Mouse (Mus musculus) heart, embryonic 12.5 days (tissue): ENCODE measurements around the gene Heatr6. TPM values are rescaled to one million over a fixed set of nuclear protein-coding genes. Genes with fewer than 3 reads are reported as not detected.

Source experiments
- ATAC-seq: fragments of 200-750 bp; cut with Nextera tagmentation; 2 replicates; pipeline ENCODE4 v1.8.0; 2017; ENCODE audit warnings: moderate TSS enrichment, moderate library complexity; ENCODE audit not compliant: insufficient number of reproducible peaks, low FRiP score
- H3K27ac ChIP-seq: fragments of 300-500 bp; sonication (generic); 2 replicates; pipeline ENCODE4 v1.5.1; 2016; ENCODE audit warnings: mild to moderate bottlenecking, moderate library complexity; ENCODE audit not compliant: poor library complexity, severe bottlenecking
- H3K27me3 ChIP-seq: fragments of 300-500 bp; sonication (generic); replicated peaks from 2 replicates; pipeline ENCODE4 v1.6.1; 2016; ENCODE audit warnings: mild to moderate bottlenecking, moderate library complexity
- H3K36me3 ChIP-seq: fragments of 300-500 bp; sonication (generic); 2 replicates; pipeline ENCODE4 v1.6.1; 2016; ENCODE audit warnings: mild to moderate bottlenecking, moderate library complexity
- H3K4me1 ChIP-seq: fragments of 300-500 bp; sonication (generic); replicated peaks from 2 replicates; pipeline ENCODE4 v1.6.1; 2016; ENCODE audit warnings: mild to moderate bottlenecking
- H3K4me2 ChIP-seq: fragments of 300-500 bp; sonication (generic); 2 replicates; pipeline ENCODE4 v1.6.1; 2016; ENCODE audit warnings: mild to moderate bottlenecking, moderate library complexity
- H3K4me3 ChIP-seq: fragments of 300-500 bp; sonication (generic); 2 replicates; pipeline ENCODE4 v1.5.1; 2016; ENCODE audit warnings: mild to moderate bottlenecking
- H3K9ac ChIP-seq: fragments of 300-500 bp; sonication (generic); 2 replicates; pipeline ENCODE4 v1.6.1; 2016; ENCODE audit warnings: mild to moderate bottlenecking, moderate library complexity
- H3K9me3 ChIP-seq: fragments of 300-500 bp; sonication (generic); replicated peaks from 2 replicates; pipeline ENCODE4 v1.6.1; 2016; ENCODE audit warnings: mild to moderate bottlenecking, moderate library complexity
- WGBS: fragments of 180-500 bp; shearing (Covaris S2); methylation state at CpG from one replicate; pipeline ENCODE4 v1.1.7; 2016; 5-methylcytosine and 5-hydroxymethylcytosine counted together
- polyA plus RNA-seq: library from polyadenylated mRNA; unstranded; fragments of >200 nt; fragmentation: Nextera tagmentation; extraction: Ambion mirVana; gene quantifications from 2 replicates; pipeline ENCODE4 v1.2.1, GENCODE M21; 2016

Heatr6 gene
- polyA plus RNA-seq, result 13.4 and 15.0 TPM in 2 replicates

DNA sequence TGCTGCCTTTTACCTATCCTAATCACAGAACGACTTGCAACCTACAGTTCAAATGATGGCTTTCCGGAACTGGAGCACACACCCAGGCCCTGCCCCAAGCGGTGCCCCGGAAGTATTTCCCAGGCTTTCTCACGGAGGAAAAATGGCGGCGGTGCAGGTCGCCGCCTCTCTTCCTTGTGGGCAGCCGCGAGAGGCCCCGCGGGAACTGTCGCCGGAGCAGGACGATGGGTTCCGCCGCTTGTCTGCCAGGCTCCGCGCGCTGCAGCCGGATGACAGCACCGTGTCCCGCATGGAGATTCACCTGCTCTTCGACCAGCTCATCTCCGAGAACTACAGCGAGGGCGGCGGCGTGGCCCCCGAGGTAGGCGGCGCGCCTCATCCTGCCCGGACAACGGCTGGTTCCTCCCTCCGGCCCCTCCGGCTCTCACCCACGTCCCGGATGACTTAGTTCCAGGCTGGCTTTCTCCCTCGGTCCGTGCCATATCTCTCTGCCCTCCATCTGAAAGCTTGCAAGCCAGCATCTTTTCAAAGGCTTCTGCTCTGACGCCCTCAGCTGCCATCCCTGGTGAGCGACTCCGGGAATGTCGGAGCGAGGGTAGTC lies at the start of gene Heatr6:
Heatr6 (plus strand) TSS at position 116 of the 601 bp plus-strand sequence.
- Histone ChIP-seq H3K4me1 (peaks cover 11% of the 10 kb centered on the region), H3K27me3 (peaks cover 22% of the 10 kb centered on the region), H3K9me3 (no peaks in the 10 kb centered on the region), H3K9ac (peak within 1 kb of the TSS; percentile 83), H3K27ac (peak within 1 kb of the TSS; percentile 76), H3K4me3 (peak within 1 kb of the TSS; percentile 88), H3K4me2 (peak within 1 kb of the TSS; percentile 82), H3K36me3 (peaks cover 25% of the 10 kb centered on the region)
- WGBS, result 0% methylated on average over 47 of the region's 47 CpGs
- peak; percentile 93 for ATAC-seq

DNA sequence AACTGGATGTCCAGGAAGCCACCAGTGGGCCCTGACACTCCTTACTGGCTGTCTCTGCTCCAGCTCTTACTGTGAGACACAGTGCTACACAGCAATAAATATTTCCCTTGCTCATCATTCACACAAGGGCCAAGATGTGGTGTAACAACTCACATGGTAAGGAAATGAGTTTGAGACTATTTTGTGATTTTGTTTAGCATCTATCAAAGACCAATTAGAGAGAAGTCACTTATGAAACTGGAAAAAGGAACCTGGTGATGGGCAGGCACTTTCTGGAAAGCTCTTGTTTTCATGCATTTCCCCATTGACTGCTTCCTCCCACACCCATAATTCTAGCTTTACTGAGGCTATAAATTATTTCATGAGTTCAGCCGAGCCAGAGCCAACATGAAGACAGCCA lies 49.8 kb upstream of the Heatr6 start, which contains the start of gene Wfdc17:
Wfdc17 (plus strand) TSS at position 287 of the 400 bp plus-strand sequence.
- no peak within 1 kb of the TSS for H3K4me2 ChIP-seq
- 59% methylated on average over 1 of the region's 1 CpGs for WGBS
- no peaks in the 10 kb centered on the region for H3K4me1 ChIP-seq
- H3K9me3 ChIP-seq, result no peaks in the 10 kb centered on the region
- H3K27me3 ChIP-seq, result no peaks in the 10 kb centered on the region; the same call in 1 of the 2 replicates
- H3K4me3 ChIP-seq, result no peak within 1 kb of the TSS
- ATAC-seq, result no peak
- H3K9ac ChIP-seq, result no peak within 1 kb of the TSS
- no peaks in the 10 kb centered on the region for H3K36me3 ChIP-seq
- H3K27ac ChIP-seq, result no peak within 1 kb of the TSS

DNA sequence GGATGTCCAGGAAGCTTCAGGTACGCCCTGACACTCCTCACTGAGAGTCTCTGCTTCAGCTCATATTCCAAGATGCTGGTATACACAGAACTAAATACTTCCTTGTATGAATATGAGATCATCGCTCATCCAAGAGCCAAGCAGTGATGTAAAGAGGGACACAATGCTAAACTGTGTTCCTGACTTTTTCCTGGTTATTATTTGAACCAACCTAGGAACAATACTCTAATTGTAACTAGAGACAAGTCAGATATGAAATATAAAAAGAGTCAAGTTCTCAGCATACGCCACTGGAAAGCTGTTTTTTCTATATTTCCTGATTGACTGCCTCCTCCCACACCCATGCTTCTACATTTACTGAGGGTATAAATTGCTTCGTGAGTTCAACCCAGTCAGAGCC lies 44.8 kb upstream of the Heatr6 start, which contains the start of gene Wfdc18:
Wfdc18 (plus strand) TSS at position 301 of the 400 bp plus-strand sequence.
- no peak within 1 kb of the TSS for H3K4me3 ChIP-seq
- ATAC-seq, result no peak
- H3K4me2 ChIP-seq, result no peak within 1 kb of the TSS
- H3K9ac ChIP-seq, result no peak within 1 kb of the TSS
- WGBS, result 70% methylated on average over 4 of the region's 4 CpGs
- no peaks in the 10 kb centered on the region for H3K36me3 ChIP-seq
- H3K27ac ChIP-seq, result no peak within 1 kb of the TSS
- no peaks in the 10 kb centered on the region; the same call in 1 of the 2 replicates for H3K27me3 ChIP-seq
- H3K9me3 ChIP-seq, result no peaks in the 10 kb centered on the region
- H3K4me1 ChIP-seq, result no peaks in the 10 kb centered on the region

DNA sequence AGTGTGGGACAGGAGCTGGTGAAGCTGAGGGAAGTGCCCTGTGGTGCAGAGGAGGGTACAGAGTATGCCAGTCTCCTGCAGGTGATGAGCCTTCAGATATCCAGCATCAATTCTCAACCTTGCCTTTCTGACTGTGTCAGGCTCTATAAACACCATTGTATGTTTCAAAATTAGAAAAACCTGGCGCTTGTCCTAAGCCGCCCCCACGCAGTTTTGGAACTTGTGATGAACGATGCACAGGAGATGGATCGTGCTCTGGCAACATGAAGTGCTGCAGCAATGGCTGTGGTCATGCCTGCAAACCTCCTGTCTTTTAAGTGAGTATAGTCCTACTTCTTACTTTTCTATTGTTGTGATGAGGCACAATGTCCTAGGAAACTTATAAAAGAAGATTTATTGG lies 43.8 kb upstream of the Heatr6 start:
- H3K36me3 ChIP-seq, result no peaks in the 10 kb centered on the region
- no peak overlapping the region for H3K4me2 ChIP-seq
- H3K4me3 ChIP-seq, result no peak overlapping the region
- no peak overlapping the region for H3K9ac ChIP-seq
- H3K4me1 ChIP-seq, result no peaks in the 10 kb centered on the region
- 79% methylated on average over 5 of the region's 5 CpGs for WGBS
- H3K9me3 ChIP-seq, result no peaks in the 10 kb centered on the region
- no peak overlapping the region for H3K27ac ChIP-seq
- ATAC-seq, result no peak
- H3K27me3 ChIP-seq, result no peaks in the 10 kb centered on the region; the same call in 1 of the 2 replicates

DNA sequence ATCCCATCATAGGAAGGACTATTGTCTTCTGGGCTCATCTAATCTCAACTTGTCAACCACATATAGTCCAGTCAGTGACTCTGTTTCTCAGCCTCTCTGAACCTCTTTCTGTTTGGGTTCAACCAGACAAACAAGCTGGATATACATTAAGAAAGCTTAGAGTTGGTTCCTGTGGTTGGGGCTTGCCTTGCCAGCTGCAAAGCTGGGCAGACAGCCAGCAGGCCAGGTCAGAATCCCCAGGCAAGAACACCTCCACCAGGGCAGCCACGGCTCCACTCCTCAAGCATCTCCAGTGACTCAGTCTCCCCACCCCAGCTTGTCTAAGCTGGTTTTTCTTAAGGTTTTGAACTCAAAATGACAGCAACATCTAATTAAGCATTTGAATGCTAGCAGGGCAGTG lies 40.8 kb upstream of the Heatr6 start:
- H3K4me2 ChIP-seq, result no peak overlapping the region
- no peak overlapping the region for H3K4me3 ChIP-seq
- H3K9ac ChIP-seq, result no peak overlapping the region
- no peaks in the 10 kb centered on the region for H3K36me3 ChIP-seq
- no peak for ATAC-seq
- no peaks in the 10 kb centered on the region; the same call in 1 of the 2 replicates for H3K27me3 ChIP-seq
- no peaks in the 10 kb centered on the region for H3K9me3 ChIP-seq
- 89% methylated on average over 1 of the region's 1 CpGs for WGBS
- H3K4me1 ChIP-seq, result no peaks in the 10 kb centered on the region
- H3K27ac ChIP-seq, result no peak overlapping the region

DNA sequence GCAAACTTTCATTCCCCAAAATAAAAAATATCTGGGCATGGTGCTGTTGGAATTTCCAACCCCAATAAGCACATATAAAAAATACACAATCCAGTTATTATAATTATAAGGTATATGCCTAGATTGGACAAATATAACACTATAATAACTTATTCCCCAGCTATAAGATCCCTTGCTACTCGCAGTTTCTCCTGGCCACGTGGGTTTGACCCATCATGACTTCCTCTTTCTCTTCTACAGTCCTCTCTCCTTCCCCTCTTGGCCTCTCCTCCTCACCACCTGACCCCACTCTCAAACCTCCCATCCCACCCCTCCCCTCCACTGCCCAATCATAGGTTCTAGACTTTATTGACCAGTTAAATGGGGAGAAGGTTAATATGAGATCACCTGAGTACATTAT lies 39.6 kb upstream of the Heatr6 start:
- Histone ChIP-seq H3K9ac (no peak overlapping the region), H3K4me2 (no peak overlapping the region), H3K4me1 (no peaks in the 10 kb centered on the region), H3K4me3 (no peak overlapping the region), H3K9me3 (no peaks in the 10 kb centered on the region), H3K36me3 (no peaks in the 10 kb centered on the region), H3K27ac (no peak overlapping the region), H3K27me3 (no peaks in the 10 kb centered on the region)
- no peak for ATAC-seq
- 74% methylated on average over 2 of the region's 2 CpGs for WGBS

DNA sequence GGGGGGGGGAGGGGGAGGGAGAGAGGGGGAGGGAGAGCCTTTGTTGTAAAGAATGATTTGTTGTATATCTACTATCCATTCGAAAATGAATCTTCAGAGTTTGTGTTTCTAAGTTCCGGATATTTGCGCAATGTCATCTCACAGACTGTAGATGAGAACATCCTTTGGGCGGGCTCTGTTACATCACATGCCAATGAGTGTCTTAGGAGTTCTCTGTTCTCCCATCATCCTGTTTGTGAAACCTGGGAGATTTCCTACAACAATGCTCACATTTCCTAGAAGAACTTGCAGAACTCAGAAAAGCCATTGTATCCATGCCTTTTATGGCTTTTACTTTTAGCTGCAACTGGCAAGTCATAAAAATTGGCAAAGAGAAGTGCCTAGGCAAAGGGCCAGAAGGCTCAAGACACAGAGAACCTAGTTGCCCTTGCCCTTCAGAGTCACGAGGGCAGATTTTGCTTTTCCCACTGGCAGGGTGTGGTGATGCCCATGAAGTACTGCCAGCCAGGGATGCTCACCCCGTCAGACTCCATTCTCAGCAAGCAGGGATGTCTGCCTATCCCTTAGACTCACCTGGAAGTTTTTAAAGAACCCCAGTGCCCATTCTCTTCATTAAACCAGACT lies 36.3 kb upstream of the Heatr6 start:
- Histone ChIP-seq H3K4me1 (no peaks in the 10 kb centered on the region), H3K4me2 (no peak overlapping the region), H3K27me3 (no peaks in the 10 kb centered on the region), H3K36me3 (no peaks in the 10 kb centered on the region), H3K9ac (no peak overlapping the region), H3K4me3 (no peak overlapping the region), H3K27ac (no peak overlapping the region), H3K9me3 (no peaks in the 10 kb centered on the region)
- ATAC-seq, result no peak
- 81% methylated on average over 6 of the region's 6 CpGs for WGBS

DNA sequence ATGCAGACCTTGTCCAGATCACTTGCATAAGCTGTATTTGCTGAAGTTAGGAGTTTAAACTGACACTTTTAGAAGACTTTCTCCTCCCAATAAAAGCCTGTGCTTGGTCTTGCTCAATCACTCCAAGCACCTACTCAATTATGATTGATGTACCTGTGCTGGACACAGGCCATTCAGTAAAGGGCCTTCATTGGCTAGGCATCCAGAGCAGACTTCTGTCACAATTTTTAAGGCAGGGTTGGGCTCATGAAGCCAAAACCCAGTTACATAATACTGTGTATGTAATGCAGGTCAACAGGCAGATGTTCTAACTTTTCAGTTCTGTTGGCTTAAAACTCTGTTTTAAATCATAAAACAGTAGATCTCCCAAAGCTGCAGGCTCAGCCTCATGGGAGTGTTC lies 32.7 kb upstream of the Heatr6 start:
- Histone ChIP-seq H3K27ac (no peak overlapping the region), H3K4me1 (no peaks in the 10 kb centered on the region), H3K36me3 (no peaks in the 10 kb centered on the region), H3K9ac (no peak overlapping the region), H3K9me3 (no peaks in the 10 kb centered on the region), H3K4me2 (no peak overlapping the region), H3K4me3 (no peak overlapping the region), H3K27me3 (no peaks in the 10 kb centered on the region)
- ATAC-seq, result no peak

DNA sequence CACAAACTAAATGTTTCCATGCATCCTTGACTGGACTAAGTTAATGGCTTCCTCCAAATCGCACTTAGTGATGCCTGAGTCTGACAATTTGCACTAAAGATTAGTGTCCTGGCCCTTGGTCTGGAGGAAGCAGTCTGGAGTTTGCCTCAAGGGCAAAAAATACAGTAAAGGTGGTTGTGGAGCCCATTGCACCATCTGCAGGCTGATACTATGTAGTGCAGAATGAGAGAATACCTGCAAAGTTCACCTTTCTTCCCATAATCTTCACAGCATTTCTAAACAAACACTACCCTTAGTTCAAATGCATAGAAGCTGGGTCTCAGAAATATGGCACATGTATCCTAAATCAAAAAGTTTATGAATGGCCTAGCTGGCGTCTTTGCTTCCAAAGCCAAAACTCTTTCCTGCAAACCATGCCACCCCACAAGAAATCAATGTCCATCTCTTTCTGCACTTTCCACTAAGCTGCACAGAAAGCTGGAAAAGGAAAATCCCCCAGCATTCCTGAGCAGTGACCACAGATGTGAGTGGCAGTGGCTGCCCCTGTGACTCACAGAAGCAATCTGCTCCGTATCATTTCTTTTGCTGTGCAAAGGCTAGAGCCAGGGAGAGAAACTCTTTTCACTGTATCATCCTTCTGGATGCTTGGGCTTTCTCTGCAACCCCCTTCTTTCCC lies 24.6 kb upstream of the Heatr6 start:
- H3K9me3 ChIP-seq, result 0 out of 2 replicates have a peak, but pooled peaks cover 2% of the 10 kb centered on the region
- no peak overlapping the region for H3K4me3 ChIP-seq
- H3K27ac ChIP-seq, result no peak overlapping the region
- no peak overlapping the region for H3K4me2 ChIP-seq
- 0 out of 2 replicates have a peak, but pooled peaks cover 3% of the 10 kb centered on the region for H3K27me3 ChIP-seq
- WGBS, result 35% methylated on average over 3 of the region's 3 CpGs
- H3K4me1 ChIP-seq, result no peaks in the 10 kb centered on the region
- no peaks in the 10 kb centered on the region for H3K36me3 ChIP-seq
- no peak for ATAC-seq
- H3K9ac ChIP-seq, result no peak overlapping the region

DNA sequence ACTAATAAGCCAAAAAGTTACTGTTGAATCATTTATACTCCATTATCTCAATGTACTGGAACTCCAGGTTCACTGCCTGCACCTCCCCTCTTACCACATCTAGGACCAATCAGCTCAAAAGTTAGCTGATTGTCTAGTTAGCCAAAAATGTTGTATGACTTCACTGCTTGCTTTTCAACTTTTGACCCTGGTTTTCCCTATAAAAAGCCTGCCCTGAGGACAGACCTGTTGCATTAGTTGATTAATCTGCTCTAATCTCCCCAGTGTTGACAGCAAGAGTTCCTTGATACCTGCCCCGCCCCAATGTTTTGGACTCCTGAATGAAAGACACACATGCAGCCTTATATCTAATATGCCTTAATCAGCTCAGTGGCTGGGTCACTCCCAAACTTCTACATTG lies 22.4 kb upstream of the Heatr6 start:
- Histone ChIP-seq H3K9me3 (peaks cover 5% of the 10 kb centered on the region; the same call in 1 of the 2 replicates), H3K4me1 (no peaks in the 10 kb centered on the region), H3K9ac (no peak overlapping the region), H3K4me3 (no peak overlapping the region), H3K27ac (no peak overlapping the region), H3K4me2 (no peak overlapping the region), H3K36me3 (no peaks in the 10 kb centered on the region), H3K27me3 (0 out of 2 replicates have a peak, but pooled peaks cover 3% of the 10 kb centered on the region)
- no peak for ATAC-seq
- WGBS, result 70% methylated on average over 1 of the region's 1 CpGs

DNA sequence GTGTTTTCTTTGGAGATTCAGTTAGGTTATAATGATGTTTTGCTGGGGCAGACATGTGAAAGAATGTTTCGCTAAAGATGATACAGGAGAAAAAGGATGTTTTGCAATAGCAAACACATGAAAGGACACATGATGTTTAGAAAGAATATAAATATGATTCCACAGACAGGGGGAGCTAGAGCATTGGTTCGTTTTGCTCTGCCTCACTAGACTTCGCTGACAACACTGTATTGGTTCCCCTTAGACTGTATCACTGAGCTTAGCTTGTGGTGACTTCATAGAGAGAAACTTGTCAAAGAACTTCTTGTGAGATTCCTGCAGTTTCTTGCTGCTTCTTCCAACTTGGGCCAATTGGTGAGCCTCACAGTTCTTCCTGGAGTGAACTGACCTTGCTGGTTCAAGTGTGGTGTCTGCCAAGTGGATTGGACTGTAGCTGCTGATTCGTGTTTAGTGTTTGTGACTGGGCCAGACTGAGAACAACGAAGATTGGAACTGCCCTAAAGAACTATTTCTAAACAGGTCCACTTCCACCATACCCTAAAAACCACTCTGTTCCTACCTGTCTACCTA lies 20.3 kb upstream of the Heatr6 start:
- Histone ChIP-seq H3K27ac (no peak overlapping the region), H3K4me1 (no peaks in the 10 kb centered on the region), H3K4me3 (no peak overlapping the region), H3K27me3 (0 out of 2 replicates have a peak, but pooled peaks cover 3% of the 10 kb centered on the region), H3K4me2 (no peak overlapping the region), H3K36me3 (no peaks in the 10 kb centered on the region), H3K9ac (no peak overlapping the region), H3K9me3 (peaks cover 5% of the 10 kb centered on the region; the same call in 1 of the 2 replicates)
- 73% methylated on average over 5 of the region's 5 CpGs for WGBS
- no peak for ATAC-seq
